Mouse (Mus musculus): ENCODE measurements at regions not wholly inside any gene's neighbourhood (a gene's known extent, or its start where the extent isn't known, plus 50 kb on each side); places are given as distances from the start of the nearest gene placed in this dataset.

DNA sequence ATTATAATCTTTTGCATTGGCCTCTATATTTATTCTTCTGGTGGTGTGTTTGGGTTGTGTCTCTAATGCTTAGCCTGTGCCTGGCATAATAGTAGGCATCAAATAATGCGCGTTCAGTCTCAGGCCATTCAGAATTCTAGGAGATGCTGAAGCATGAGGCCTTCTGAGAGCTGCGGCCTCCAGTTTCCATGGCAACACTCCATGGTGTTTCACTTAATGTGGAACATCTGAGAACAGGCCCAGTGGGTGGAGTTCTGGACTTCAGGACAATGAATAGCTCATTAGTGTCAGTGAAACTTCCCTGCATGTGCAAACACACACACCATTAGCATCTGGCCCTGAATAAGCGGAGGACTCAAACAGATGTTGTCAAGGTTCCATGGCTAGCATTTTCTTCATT, 426.5 kb downstream of the Ets1 start:
- TF ChIP-seq CTCF (IDR thresholded peaks at IDR 0.05; ENCODE audit: low read depth), result no peak
- TF ChIP-seq EP300 (optimal IDR thresholded peaks at IDR 0.05), result no peak

All from stomach, postnatal 0 days (tissue).